Mouse (Mus musculus) inflammation-experienced regulatory T-cells, adult 6 months (primary cell): Measurements from ENCODE around the gene Nktr. TPM values are rescaled to one million over a fixed set of nuclear protein-coding genes. Genes with fewer than 3 reads are reported as not detected.

Experiments used
- ATAC-seq: one replicate; pipeline ENCODE4 v1.8.0; 2017
- polyA plus RNA-seq, 3 experiments: library from polyadenylated mRNA; unstranded; fragments of 100-300 nt; shearing (Covaris generic); gene quantifications; one replicate each; pipeline ENCODE4 v1.2.1; 2017

Gene Nktr
- polyA plus RNA-seq, 3 experiments from 2014 or later, result 108 to 126 (median 117) TPM

DNA sequence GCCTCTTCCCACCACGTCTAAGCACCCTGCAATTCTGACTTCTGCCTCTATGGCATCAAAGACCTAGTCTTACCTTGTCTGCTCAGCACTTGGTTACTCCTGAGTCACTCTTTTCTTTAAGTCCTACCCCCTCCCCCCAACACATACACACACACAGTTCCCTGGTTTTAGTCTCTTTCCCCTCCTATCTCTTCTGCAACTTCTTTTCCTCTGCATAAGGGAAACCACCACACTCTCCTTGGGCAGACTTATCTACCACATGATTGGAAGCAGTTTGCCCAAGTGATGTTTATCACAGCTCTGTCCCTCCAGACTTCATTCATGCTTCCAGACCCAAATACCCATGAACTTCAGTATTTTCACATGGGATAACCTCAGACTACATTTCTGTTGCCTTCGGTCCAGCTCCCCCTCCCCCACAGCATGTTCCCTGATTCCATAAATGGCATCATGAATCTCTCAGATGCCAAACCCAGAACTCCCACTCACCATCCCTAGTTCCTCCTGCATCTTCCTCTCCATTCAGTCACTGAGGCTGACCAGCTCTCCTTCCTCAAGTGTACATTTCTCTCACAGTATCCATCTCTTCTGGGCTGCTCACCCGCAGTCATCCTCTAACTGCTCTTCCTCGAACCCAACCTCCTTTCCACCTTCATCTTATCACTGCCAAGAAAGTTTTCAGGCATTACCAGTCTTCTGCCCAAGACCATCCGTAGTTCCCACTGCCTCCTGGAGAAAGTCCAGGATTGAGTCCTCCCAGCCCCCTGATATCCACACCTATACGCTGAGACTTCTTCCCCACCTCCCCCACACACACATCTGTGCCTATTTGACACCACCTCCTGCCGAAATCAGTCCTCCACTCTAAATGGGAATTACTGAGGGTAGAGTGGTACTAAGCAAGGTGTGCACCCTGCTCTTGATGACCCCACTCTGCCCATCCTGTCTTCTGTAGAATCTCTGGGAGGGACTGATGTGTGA lies 10.2 kb upstream of the Nktr start:
- ATAC-seq, result no peak

DNA sequence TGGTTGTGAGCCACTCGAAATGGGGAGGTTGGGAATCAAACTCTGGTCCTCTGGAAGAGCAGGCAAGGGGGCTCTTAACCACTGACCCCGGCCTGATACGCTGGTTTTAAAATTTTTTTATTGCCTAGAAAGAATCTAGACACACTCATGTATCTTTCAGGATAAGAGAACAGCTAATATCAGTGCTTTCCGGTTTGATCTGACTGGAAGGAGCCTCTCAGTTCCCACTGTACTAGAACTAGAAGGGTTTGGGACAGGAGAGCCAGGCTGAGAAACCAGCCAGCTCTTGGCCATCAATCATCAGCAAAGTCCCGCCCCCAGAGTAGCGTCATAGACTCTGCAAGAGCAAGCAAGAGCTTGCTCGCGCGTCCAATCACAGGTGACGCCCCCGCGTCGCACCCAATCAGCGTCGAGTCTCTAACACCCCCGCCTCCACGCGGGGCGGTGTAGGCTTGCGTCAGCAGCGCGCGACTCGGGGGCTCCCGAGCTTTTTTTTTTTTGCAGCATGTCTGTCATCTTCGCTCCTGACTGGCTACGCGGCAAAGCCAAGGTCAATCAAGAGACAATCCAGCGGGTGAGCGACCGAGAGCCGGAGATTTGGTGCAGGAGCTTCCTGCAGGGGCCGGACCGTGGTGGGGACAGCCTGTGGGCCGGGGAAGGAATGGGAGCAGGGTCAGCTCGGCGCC lies 8.9 kb upstream of the Nktr start, which contains the start of gene Ss18l2:
Gene Ss18l2, plus strand, starts transcription at position 432 of the 686 bp plus-strand sequence.
- peak; percentile 94 for ATAC-seq

DNA sequence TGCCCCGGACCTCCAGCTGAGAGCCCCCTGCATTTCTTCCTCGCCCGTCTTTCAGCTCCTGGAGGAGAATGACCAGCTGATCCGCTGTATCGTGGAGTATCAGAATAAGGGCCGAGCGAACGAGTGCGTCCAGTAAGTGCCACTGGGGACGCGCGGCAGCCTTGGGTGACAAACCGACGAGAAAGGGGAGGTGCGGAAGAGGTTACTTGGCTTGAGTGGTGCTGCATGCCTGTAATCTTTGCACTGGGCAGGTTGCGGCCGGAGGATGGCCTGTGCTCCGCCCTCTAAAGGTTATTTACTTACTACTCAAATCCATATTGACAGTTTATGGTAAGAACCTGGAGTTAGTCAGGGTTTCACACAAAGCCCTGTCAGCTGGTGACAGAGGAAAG lies 8.4 kb upstream of the Nktr start:
- ATAC-seq, result peak; percentile 19

DNA sequence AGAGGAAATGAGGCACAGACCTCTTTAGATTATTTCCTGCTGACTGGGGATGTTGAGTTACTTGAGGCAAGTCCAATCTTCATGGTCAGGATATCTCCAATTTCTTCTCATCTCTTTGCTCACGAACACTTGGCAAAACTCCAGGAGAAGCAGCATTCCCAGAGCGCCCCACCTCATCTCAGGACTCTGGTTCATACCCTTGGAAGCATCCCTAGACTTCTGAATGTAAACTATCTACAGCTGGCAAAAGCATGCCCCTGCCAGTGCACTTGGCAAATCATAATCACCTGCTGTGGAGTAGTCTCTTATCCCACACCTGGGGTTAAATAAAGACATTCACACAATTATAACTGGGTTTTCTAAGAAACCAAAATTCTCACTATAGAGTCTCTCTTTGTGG lies 1.9 kb upstream of the Nktr start:
- ATAC-seq, result no peak

DNA sequence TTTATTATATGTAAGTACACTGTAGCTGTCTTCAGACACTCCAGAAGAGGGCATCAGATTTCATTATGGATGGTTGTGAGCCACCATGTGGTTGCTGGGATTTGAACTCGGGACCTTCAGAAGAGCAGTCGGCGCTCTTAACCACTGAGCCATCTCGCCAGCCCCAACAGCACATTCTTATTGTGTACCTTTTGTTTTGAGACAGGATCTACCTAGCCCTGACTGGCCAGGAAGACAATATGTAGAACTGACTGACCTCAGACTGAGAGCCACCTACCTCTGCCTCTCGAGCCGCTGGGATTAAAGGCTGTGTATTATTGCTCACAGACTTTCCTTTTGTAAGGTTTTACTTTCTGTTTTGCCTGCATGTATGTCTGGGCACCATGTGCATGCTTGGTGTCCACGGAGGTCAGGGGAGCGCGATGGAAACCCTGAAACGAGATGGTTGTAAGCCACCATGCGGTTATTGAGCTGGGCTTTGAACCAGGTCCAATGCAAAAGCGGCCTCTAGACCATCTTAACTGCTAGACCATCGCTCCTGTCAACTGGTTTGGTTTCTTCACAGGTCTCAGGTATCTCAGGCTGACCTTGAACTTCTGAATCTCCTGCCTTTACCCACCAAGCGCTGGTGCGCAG lies 781 bp upstream of the Nktr start:
- ATAC-seq, result peak; percentile 32

DNA sequence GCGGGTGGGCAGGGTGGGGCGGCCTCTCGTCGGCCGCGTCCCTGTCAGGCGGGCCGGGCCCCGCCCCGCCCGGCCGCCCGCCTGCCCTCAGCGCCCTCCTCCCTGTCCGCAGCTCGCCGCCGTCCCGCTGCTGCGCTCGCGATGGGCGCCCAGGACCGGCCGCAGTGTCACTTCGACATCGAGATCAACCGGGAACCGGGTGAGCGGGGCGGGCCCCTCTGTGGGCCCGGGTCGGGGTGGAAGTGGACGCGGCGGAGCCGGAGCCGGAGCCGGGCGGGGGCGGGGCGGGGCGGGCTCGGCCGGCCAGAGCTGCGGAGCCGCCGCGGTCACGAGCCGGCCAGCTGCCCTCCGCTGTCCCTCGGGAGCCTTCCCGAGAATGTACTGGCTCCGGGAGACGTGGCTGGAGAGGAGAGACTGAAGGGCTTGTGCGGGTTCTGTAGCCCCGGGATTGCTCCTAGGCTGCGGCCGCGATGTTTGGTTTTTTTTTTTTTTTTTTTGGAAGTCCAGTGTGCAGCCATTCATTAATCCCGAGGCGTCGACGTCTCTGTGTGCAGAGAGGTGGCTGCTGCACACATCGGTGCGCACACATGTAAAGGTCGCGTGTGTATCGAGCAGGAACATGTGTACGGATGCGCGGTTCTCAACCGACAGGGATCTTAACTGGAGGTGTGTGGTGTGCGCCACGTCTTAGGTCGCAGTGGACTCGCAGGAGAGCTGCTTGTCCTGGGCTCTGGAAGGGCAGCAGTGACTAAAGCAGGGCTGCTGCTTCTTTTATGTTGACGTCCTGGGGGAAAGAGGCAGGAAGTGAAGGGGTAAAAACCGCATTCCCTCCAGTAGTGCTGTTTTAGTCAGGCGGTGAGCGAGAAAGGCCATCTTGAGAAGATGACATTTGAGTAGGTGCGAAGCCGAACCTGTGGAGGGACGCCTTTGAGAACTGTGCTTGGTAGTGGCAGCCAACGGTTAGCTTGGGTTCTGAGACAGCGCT lies 670 bp downstream of the Nktr start:
- ATAC-seq, result peak; percentile 33

DNA sequence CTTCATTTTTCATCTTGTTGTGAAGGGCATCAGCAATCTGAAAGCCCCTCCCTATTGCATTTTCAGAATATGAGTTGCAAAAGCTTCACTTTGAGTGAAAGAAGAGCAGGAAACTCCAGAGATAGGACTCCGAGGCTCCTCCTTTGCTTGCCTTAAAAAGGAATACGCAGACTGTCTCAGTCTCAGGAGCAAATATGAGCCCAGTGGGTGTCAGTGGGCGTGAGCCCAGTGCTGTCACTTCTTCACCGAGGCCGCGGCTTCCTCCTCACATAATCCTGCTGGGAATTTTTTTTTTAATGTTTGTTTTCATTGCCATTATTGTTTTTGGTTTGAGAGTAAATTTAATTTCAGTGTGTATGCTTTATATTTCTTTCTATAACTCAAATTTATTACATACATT lies 21.5 kb downstream of the Nktr start:
- no peak for ATAC-seq

DNA sequence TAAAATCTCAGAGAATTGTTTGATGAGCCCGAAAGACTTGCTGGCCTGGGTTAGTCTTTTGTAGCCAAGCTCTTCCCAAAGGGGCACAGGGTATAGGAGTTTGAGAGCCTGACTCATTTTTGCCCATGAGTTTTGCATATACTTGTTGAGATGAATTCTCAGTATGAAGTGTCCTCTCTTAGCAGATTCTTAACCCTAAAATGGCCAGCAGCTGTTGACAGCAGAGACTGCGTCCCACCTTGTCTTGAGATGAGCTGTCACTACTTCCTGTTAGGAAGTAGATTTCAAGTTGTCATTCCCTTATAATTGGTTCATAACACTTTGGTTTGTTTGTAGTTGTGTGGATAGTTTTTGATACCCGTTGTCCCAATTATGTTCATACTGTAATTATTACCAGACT lies 22.2 kb downstream of the Nktr start:
- peak; percentile 58 for ATAC-seq

DNA sequence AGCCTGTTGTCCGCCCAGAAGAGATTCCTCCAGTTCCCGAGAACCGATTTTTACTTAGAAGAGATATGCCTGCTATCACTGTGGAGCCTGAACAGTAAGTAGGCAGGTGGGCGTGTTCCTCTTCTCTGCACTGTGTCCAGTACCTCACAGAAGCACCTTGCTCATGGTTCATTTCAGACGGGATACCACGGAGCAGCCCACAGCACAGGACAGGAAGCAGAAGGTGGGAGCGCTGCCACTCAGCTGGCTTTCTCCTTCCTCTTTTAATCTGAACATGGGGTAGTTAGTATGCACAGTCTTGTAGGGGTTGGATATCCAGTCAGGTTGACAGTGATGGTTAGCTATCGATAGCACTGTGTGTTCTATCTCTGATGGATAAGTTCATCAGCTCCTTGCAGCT lies 25.1 kb downstream of the Nktr start:
- no peak for ATAC-seq

DNA sequence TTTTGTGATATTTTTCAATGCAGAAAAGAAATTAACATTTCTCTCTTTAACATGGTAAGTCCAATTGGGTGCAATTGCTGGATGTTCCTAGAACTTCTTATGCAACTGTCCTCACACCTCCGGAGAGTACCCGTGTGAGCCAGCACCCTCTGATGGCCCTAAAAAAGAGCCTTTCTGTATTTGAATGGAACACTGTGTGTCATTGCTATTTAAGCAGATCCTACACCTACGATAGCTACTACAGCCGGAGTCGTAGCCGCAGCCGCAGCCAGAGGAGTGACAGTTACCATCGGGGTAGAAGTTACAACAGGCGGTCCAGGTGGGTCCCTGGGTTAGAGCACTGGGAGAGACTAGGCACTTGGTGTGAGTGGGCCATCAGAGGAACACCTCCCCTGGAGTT lies 33.8 kb downstream of the Nktr start:
- no peak for ATAC-seq

DNA sequence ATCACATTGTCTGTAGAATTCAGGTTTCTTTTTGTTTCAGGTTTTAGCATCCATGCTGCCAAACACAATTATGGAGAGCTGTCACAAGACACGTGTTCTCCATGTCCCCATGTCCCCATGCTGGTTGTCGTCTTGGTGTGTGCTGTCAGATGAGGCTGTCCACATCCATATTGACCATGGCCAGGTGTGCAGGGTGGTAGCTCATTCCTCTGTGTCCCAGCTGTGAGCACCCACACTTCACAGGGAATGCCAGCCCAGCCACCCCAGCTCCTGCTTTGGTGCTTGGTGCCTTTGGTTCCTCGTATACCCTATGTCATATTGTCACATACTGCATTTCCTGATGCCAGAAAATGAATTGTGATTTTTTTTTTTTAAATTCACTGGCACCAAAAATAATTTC lies 35.7 kb downstream of the Nktr start:
- no peak for ATAC-seq

DNA sequence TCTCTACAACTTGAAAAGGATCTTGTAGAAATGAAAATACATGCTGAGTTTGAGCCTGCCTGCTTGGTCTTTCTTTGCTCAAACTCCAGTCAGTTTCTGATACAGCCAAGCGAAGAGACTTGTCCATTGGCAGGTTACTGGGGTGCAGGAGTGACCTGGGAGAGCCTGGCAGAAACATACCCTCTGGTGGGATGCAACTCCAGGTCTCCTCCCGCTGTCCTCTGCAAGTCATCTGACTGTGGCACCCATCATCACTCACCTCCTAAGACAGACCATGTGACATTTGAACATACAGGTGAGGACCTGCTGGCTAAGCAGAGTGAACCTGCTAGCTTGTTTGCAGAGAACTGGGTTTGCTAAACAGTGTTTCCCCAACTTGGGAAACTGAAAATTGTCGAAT lies 37.8 kb downstream of the Nktr start:
- ATAC-seq, result no peak

DNA sequence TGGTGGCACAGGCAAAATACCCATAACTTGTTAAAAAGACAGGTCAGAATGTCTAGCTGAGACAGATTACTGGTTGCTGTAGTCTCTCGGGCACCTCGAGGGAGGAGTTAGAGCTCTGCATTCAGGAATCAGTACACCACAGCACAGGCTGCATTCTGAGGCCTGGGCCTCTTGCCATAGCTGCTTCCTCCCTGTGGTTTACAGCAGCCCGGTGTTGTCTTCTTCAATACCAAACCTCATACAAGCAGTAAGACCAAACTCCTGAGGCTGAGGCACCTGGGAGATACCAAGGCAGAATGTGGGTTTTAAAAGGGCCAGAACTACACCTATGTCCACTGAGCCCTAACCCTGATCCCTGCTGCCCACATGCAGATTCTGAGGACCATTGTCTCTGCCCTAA lies 38.5 kb downstream of the Nktr start:
- peak; percentile 51 for ATAC-seq

DNA sequence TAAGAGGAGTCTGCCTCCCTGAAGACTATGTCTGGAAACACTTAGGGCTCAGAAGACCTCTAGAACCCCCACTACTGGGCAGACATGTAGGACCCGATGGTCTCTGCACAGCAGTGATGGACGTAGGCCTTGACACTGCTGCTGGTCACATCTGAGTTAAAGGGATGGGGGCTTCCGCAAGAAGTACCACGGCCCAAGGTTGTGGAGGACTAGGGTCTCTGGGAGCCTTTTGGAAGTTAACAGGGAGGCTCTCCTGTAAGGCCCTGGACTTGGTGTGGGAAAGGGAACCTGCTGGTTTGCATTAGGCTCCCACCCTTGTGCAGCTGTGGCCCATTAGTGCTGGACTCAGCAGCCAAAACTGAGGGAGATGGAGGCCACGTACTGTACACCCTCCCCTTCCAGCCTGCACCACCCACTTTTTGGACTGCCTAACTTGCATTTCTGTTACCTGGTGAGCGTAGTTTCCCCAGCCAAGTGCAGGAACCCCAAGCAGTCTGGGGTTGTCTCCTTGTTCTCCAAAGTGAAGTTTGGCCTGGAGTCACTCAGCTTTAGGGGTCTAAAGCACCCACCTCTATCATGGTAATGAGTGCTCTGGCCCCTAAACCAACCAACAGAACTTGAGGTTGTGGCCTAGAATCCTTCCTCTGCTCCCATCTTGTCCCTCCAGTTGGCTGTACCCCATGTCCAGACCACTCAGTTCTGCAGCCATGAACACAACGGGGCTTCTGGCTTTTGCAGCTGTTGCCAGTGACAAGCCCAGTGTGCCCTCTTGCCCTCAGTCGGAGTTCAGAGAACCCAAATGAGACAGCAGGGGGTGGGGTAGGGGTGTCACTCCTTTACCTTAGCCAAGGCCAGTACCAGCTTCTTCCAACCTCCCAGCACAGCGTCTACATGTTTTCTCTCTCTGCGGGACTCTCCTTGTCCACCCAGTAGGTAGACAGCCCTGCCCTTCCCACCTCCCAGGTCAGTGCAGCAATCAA lies 39.2 kb downstream of the Nktr start:
- ATAC-seq, result no peak

DNA sequence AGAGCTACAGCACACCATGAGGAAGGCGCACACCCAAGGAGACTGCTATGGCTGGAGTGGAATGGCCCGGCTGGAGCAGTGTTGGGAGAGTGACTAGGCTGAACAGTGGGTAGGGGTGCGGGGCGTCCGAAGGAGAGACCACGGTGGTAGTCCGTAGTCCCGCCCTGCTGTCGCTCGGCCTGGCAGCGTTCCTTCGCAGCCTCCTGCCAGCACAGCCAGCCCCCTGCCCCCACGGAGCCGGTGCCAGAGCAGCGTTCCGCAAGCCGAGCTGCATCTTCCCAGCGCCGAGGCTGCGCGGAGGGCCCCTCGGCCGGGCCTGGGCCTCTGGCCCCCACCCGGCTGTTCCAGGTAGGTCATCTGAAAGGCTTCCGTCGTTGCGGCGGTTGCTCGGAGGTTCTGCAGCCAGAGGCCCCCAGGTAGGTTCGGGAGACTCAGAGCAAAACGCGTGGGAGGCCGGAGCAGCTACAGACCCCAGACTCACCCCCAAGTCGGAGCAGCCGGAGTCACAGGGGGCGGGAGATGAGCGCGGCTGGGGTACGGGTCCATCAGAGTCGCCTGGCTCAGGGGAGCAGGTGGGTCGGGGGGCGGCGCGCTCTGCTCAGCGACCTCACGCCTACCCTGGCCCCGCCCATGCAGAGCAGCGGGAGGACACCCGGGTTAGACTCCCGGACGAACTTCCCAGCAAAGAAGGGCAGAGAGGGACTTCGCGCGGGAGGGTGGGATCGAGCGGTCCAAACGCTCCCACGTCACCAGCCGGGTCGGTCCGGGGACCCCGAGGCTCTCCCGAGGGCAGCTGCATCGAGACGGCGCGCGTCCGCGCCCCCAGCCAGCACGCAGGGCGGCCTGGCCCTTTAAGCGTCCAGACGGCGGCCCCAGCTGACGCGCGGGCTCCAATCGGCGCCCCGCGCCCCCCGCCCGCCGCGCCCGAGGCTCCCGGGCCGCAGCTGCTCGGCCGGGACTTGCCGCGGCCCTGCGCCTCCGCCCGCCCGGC lies 40.4 kb downstream of the Nktr start, which contains the start of gene Zfp651:
Gene Zfp651, plus strand, starts transcription at position 240 of the 991 bp plus-strand sequence.
- ATAC-seq, result no peak

DNA sequence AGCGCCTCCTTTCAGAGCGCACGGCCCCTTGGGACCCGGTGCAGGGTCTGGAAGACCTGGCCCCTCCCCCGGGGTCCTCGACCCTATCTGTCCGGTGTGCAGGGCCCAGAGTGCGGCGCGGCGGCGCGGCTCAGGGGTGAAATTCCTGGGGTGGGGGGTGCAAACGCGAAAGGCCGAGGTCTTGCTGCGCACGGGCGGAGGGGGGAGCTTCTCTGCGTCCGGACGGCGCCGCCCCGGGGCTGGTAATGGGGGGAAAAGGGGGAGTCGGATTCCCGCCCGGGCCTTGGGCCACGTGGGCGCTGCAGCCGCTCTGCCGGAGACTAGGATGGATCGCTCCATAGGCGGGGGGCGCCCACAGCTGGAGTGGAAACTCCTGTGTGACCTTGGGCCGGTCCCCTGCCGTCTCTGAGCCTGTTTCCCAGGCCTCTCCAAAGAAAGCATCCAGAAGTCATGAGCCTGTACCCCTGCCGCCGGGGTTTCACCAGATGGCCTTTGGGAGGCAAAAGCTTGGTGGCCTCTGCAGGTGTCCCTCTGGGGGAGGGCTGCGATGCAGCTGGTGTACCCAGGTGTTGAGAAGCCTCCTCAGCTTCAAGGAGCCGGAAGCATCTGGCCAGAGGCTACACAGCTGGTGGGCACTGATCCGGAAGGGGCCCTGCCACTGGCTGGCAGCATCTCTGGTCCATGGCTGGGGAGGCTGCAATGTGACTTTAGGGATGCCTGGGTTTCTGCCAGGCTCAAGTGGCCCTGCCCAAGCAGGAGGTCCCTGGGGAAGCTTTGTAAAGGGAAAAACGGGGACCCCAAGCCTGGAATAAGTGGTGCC lies 41.5 kb downstream of the Nktr start:
- no peak for ATAC-seq

DNA sequence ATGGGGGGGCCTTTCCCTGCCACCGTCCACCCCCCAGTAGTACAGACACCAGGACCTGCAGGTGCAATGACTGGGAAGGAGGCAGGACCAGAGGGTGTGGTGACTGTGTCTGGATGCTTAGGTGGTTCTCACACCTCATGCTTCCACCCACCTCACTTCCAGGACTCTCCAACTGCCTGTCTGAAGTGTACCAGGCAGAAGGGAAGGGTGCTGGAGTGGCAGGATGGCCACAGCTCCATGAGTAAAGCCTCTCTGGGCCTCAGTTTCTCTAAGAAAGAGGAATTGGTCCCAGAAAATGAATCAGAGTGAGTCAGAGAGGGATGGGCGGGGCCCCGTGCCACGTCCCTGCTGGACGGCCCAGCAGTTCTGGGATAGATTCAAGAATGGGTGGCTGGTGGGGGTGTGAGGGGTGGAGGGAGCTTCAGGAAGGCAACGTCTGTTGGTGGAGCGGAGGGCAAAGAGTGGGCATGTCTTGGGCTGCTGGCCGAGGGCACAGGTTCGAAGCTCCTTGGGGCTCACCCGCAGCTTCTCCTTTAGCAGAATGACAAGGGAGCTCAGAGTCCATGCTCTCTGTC lies 42.2 kb downstream of the Nktr start:
- no peak for ATAC-seq

DNA sequence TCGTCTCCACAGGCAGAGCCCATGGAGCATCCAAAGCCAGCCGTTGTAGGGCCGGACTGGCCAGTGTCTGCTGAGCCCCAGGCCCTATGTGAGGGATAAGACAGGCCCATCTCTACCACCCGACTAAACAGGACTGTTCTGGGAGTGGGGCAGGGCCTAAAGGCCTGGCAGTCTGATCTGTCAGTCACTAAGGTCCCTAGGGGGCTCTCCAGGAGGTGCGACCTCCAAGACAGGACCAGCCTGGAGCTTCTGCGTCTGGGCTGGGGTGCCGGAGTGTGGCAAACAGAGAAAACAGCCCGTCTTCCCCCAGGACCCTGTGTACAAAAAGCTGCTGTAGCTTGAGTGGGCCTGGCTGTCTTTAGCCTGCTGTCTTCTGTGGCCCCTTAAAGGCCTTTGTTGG lies 42.8 kb downstream of the Nktr start:
- no peak for ATAC-seq
